Mouse (Mus musculus) MEL (cell line): ENCODE measurements at regions not wholly inside any gene's neighbourhood (a gene's known extent, or its start where the extent isn't known, plus 50 kb on each side); places are given as distances from the start of the nearest gene placed in this dataset.

ENCODE experiments used
- DNase-seq: peaks from one replicate; pipeline ENCODE4 v3.0.0; 2011; ENCODE audit warnings: low read depth, low spot score
- H3K27ac ChIP-seq: 2 replicates; pipeline ENCODE4 v1.5.1; 2012; ENCODE audit warnings: low read depth, mild to moderate bottlenecking, control low read depth, low read length, moderate library complexity; ENCODE audit not compliant: control insufficient read depth
- H3K27me3 ChIP-seq, 2 experiments: fragments of 150-350 bp in 1 of 2; sonication (generic) in 1 of 2; 2 replicates each; pipeline ENCODE4 v1.6.1; 2012; ENCODE audit warnings: low read length in 2 of 2, mild to moderate bottlenecking in 2 of 2, improper control_type of control experiment in 1 of 2, moderate library complexity in 1 of 2; ENCODE audit not compliant: insufficient read depth in 2 of 2, control insufficient read depth in 1 of 2
- H3K36me3 ChIP-seq, 2 experiments: 2 replicates each; pipeline ENCODE4 v1.6.1; 2012 to 2014; ENCODE audit warnings: low read length in 2 of 2, improper control_type of control experiment in 1 of 2, inconsistent platforms in 1 of 2, mild to moderate bottlenecking in 1 of 2; ENCODE audit not compliant: insufficient read depth in 2 of 2, control insufficient read depth in 1 of 2
- H3K4me1 ChIP-seq, 2 experiments: fragments of 150-350 bp in 1 of 2; sonication (generic) in 1 of 2; 2 replicates each; pipeline ENCODE4 v1.6.1; 2012; ENCODE audit warnings: low read length in 2 of 2, improper control_type of control experiment in 1 of 2, mild to moderate bottlenecking in 1 of 2; ENCODE audit not compliant: insufficient read depth in 2 of 2, control insufficient read depth in 1 of 2
- H3K4me3 ChIP-seq, 2 experiments: fragments of 150-350 bp in 1 of 2; sonication (generic) in 1 of 2; 2 replicates each; pipeline ENCODE4 v1.5.1; 2012; ENCODE audit warnings: low read depth in 2 of 2, low read length in 2 of 2, mild to moderate bottlenecking in 2 of 2, moderate library complexity in 2 of 2, control low read depth in 1 of 2, improper control_type of control experiment in 1 of 2; ENCODE audit not compliant: control insufficient read depth in 1 of 2, insufficient read depth in 1 of 2
- H3K79me2 ChIP-seq: 2 replicates; pipeline ENCODE4 v1.6.1; 2012; ENCODE audit warnings: mild to moderate bottlenecking, low read length, moderate library complexity; ENCODE audit not compliant: control insufficient read depth, poor library complexity, insufficient read depth
- H3K9ac ChIP-seq: 2 replicates; pipeline ENCODE4 v1.6.1; 2012; ENCODE audit warnings: low read depth, mild to moderate bottlenecking, control low read depth, low read length, moderate library complexity; ENCODE audit not compliant: control insufficient read depth, poor library complexity, severe bottlenecking
- H3K9me3 ChIP-seq: fragments of 150-350 bp; sonication (generic); replicated peaks from 2 replicates; pipeline ENCODE4 v1.6.1; 2012; ENCODE audit warnings: mild to moderate bottlenecking, low read length, improper control_type of control experiment, moderate library complexity; ENCODE audit not compliant: insufficient read depth
- E2F4 ChIP-seq: IDR thresholded peaks from 2 replicates; pipeline ENCODE4 v1.6.1; 2011; ENCODE audit warnings: low read depth, low read length, improper control_type of control experiment, borderline replicate concordance
- ELF1 ChIP-seq: IDR thresholded peaks from 2 replicates; pipeline ENCODE4 v1.6.1; 2014; ENCODE audit warnings: low read depth, mild to moderate bottlenecking, inconsistent platforms, low read length, improper control_type of control experiment, moderate library complexity
- GATA1 ChIP-seq: IDR thresholded peaks from 2 replicates; pipeline ENCODE4 v1.6.1; 2011; ENCODE audit warnings: low read depth, low read length, improper control_type of control experiment
- JUND ChIP-seq: IDR thresholded peaks from 2 replicates; pipeline ENCODE4 v1.6.1; 2011; ENCODE audit warnings: low read depth, mild to moderate bottlenecking, improper control_type of control experiment, low read length
- MXI1 ChIP-seq: IDR thresholded peaks from 2 replicates; pipeline ENCODE4 v1.6.1; 2011; ENCODE audit warnings: mild to moderate bottlenecking, low read depth, low read length, improper control_type of control experiment
- NRF1 ChIP-seq: IDR thresholded peaks from 2 replicates; pipeline ENCODE4 v1.6.1; 2014; ENCODE audit warnings: low read depth, mild to moderate bottlenecking, inconsistent platforms, low read length, improper control_type of control experiment, moderate library complexity; ENCODE audit not compliant: poor library complexity, insufficient read depth, severe bottlenecking
- POLR2A ChIP-seq, 2 experiments: IDR thresholded peaks; 2 replicates each; pipeline ENCODE4 v1.6.1; 2011 to 2012; ENCODE audit warnings: low read length in 2 of 2, mild to moderate bottlenecking in 2 of 2, control low read depth in 1 of 2, improper control_type of control experiment in 1 of 2, low read depth in 1 of 2, moderate library complexity in 1 of 2; ENCODE audit not compliant: control insufficient read depth in 1 of 2, insufficient read depth in 1 of 2, poor library complexity in 1 of 2
- RAD21 ChIP-seq: IDR thresholded peaks from 2 replicates; pipeline ENCODE4 v1.6.1; 2011; ENCODE audit warnings: mild to moderate bottlenecking, low read depth, low read length, improper control_type of control experiment
- SIN3A ChIP-seq: IDR thresholded peaks from 2 replicates; pipeline ENCODE4 v1.6.1; 2012; ENCODE audit warnings: low read length, improper control_type of control experiment, inconsistent platforms
- TAL1 ChIP-seq: IDR thresholded peaks from 2 replicates; pipeline ENCODE4 v1.6.1; 2012; ENCODE audit warnings: mild to moderate bottlenecking, inconsistent platforms, low read length, moderate library complexity, mixed read lengths
- TCF12 ChIP-seq: IDR thresholded peaks from 2 replicates; pipeline ENCODE4 v1.6.1; 2014; ENCODE audit warnings: low read depth, mild to moderate bottlenecking, inconsistent platforms, low read length, improper control_type of control experiment, moderate library complexity
- ZKSCAN1 ChIP-seq: IDR thresholded peaks from 2 replicates; pipeline ENCODE4 v1.6.1; 2012; ENCODE audit warnings: low read depth, mild to moderate bottlenecking, inconsistent platforms, low read length, improper control_type of control experiment, moderate library complexity
- ZNF384 ChIP-seq: IDR thresholded peaks from 2 replicates; pipeline ENCODE4 v1.6.1; 2012; ENCODE audit warnings: low read depth, mild to moderate bottlenecking, inconsistent platforms, low read length, improper control_type of control experiment

DNA sequence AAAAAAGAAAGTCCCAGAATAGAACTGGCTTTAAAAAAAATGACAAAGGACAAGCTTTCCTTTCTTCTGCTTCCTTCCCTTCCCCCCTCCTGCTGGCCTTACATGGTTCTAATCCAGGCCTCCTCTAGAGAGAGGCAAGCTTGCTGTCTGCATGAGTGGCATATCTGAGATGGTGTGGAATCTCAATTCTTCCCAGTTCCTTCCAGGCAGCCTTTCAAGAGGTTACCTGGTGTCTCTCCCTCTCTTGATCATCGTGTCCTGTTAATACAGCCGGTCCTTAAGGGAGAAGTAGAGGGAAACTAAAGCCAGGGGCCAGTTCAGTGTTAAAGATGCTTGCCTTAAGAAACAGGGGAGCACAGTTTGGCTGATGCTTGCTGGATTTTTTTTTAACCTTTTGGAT, 607.1 kb upstream of the Clint1 start:
- H3K36me3 ChIP-seq = no peaks in the 10 kb centered on the region
- no peaks in the 10 kb centered on the region for H3K27me3 ChIP-seq
- TF ChIP-seq GATA1 = no peak
- no peak for TF ChIP-seq POLR2A (IDR thresholded peaks at IDR 0.05; ENCODE audit: control insufficient read depth in 1 of 2, insufficient read depth in 1 of 2, low read depth in 1 of 2, low read length in 2 of 2, poor library complexity in 1 of 2)
- DNase-seq = no peak
- no peak overlapping the region for H3K4me3 ChIP-seq
- no peaks in the 10 kb centered on the region; the same call in 1 of the 2 replicates for H3K9me3 ChIP-seq
- H3K4me1 ChIP-seq = no peaks in the 10 kb centered on the region
- H3K27ac ChIP-seq = no peak overlapping the region
- H3K79me2 ChIP-seq = no peaks in the 10 kb centered on the region
- no peak overlapping the region for H3K9ac ChIP-seq

DNA sequence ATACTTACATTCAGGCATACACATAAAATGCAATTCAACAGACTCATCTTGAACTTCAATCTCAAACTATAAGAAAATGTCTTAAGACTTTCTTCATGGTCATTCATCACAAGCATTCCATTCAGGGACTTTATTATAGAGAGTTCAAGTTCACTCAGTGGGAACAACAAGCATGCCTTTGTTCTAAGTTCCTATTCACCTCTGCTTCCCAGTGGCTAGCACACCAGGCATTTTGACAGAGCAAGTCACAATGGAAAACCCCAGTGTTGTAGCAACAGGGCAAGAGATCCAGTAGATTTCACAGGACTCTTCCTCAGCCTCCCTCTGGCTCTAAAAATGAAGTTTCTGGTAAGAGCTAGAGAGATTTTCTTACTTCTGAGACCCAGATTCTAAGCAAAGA, 595.8 kb upstream of the Clint1 start:
- H3K9ac ChIP-seq = no peak overlapping the region
- no peak for DNase-seq
- no peaks in the 10 kb centered on the region for H3K79me2 ChIP-seq

DNA sequence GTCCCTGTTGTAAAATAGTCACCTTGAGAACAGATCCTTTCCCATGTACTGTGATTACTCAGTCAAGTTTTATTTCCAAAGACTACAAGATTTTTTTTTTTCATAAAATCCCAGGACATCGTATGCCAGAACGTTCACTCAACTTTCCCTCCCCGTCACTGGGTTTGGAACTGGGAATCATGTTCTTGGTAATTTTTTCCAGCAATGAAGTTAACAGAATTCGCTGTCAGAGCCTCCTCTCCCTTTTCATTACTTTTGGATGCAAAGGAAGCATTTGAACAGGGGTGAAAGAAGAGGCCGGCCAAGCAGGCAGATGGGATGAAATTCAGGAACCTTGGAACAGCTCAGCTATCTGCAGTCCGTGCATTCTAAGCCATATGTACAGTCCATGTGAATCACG, 589.7 kb upstream of the Clint1 start:
- H3K9ac ChIP-seq = no peak overlapping the region
- H3K27me3 ChIP-seq = no peaks in the 10 kb centered on the region
- H3K4me1 ChIP-seq = no peaks in the 10 kb centered on the region
- DNase-seq = no peak
- H3K79me2 ChIP-seq = no peaks in the 10 kb centered on the region
- no peaks in the 10 kb centered on the region for H3K36me3 ChIP-seq
- TF ChIP-seq POLR2A (IDR thresholded peaks at IDR 0.05; ENCODE audit: control insufficient read depth in 1 of 2, insufficient read depth in 1 of 2, low read depth in 1 of 2, low read length in 2 of 2, poor library complexity in 1 of 2) = no peak
- no peaks in the 10 kb centered on the region for H3K9me3 ChIP-seq
- no peak overlapping the region for H3K4me3 ChIP-seq
- no peak overlapping the region for H3K27ac ChIP-seq

More for the DNA sequence above, 595.8 kb upstream of the Clint1 start:
- no peaks in the 10 kb centered on the region for H3K27me3 ChIP-seq
- no peak for TF ChIP-seq TAL1
- no peak for TF ChIP-seq TCF12
- TF ChIP-seq ZNF384 = no peak
- no peak for TF ChIP-seq ZKSCAN1
- TF ChIP-seq MXI1 = no peak
- no peak for TF ChIP-seq ELF1
- TF ChIP-seq SIN3A = no peak
- no peak for TF ChIP-seq NRF1
- no peak for TF ChIP-seq RAD21
- TF ChIP-seq JUND = no peak
- no peak for TF ChIP-seq E2F4
- TF ChIP-seq, all 39 proteins: peak for 0
- Histone ChIP-seq H3K27ac (no peak overlapping the region), H3K36me3 (no peaks in the 10 kb centered on the region), H3K9me3 (no peaks in the 10 kb centered on the region), H3K4me3 (no peak overlapping the region), H3K4me1 (no peaks in the 10 kb centered on the region)
